Mouse (Mus musculus): ENCODE measurements around the gene Vmn1r55. TPM values are rescaled to one million over a fixed set of nuclear protein-coding genes. Genes with fewer than 3 reads are reported as not detected.

Vmn1r55 gene
- total and polyA plus RNA-seq, 3 experiments, result 0.01 TPM; not detected in 2

DNA sequence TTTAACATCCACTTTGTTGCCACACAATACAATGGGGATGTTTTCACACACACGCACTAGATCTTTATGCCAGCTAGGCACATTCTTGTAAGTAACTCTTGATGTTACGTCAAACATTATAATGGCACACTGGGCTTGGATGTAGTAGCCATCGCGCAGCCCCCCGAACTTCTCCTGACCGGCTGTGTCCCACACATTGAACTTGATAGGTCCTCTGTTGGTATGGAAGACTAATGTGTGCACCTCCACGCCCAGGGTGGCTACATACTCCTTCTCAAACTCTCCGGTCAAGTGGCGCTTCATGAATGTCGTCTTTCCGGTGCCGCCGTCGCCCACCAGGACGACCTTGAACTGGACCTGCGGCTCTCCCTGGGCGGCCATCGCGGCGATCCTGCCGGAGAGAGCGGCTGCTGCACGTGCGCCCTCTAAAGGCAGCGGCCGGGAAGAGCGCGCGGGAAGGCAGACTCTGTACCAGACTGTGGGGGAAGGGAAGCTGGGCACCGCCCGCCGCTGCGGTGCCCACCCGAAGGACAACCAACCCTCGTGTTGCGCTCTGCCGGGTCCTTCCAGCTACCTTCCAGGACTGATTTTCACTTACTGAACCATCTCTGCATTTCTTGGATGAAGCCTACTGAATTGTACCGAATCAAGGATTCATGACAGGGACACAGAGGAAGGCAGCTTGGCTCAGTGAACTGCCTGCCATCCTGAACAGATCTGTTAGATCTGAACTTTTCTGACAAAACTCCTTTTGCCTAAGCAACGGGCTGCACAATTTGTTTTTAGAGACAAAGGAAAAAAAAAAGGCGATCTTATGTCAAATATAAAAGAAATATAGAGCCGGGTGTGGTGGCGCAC lies 23.7 kb downstream of the Vmn1r55 start, which contains the start of gene Rasl2-9 (continued):
- TF ChIP-seq MAZ (IDR thresholded peaks at IDR 0.05; ENCODE audit: low read depth, low read length) (no peak), IRF4 (IDR thresholded peaks at IDR 0.05; ENCODE audit: low read depth, low read length) (peak; percentile 70; the same call in 1 of the 2 replicates), MAX (IDR thresholded peaks at IDR 0.05; ENCODE audit: low read length) (peak; percentile 48; the same call in 1 of the 2 replicates), HCFC1 (IDR thresholded peaks at IDR 0.05; ENCODE audit: low read depth, low read length) (peak; percentile 68), MXI1 (IDR thresholded peaks at IDR 0.05; ENCODE audit: low read depth, low read length) (0 out of 2 replicates have a peak, but pooled peaks have one; percentile 19), POLR2AphosphoS2 (IDR thresholded peaks at IDR 0.05; ENCODE audit: low read depth, low read length) (no peak), USF2 (conservative IDR thresholded peaks at IDR 0.05; ENCODE audit: low read depth, low read length) (no peak), NRF1 (IDR thresholded peaks at IDR 0.05; ENCODE audit: low read depth, low read length) (peak; percentile 59), JUND (conservative IDR thresholded peaks at IDR 0.05; ENCODE audit: low read depth, low read length) (no peak), ZNF384 (IDR thresholded peaks at IDR 0.05; ENCODE audit: low read depth, low read length) (no peak)

GRCm38 (mm10) chr7:5125078-5125477 lies 24.4 kb downstream of the Vmn1r55 start:
- in situ Hi-C loops (cut with MboI; ENCODE audit: low pct_ligation_motif_present, low pct_unique_long_range_greater_than_20kb, low sequenced_read_pairs), result loop anchor here (5.0 kb wide), 1 partner anchor 63 kb away; the partner anchor contains the start of gene U2af2
- Histone ChIP-seq H3K27me3 (replicated peaks) (no peaks in the 10 kb centered on the region), H3K4me3 (replicated peaks in 1 of 3; ENCODE audit: low read depth in 2 of 3, low read length in 2 of 3, poor library complexity in 1 of 3) (peak overlapping the region in 2 of 3 experiments; percentile 79 to 83), H3K27ac (ENCODE audit: insufficient read depth, low read depth) (no peak overlapping the region), H3K4me1 (ENCODE audit: control insufficient read depth in 1 of 2, insufficient read depth in 2 of 2) (peaks cover 3 to 4% of the 10 kb centered on the region in 2 experiments; a peak in 3 of 4 replicates), H3K9me3 (replicated peaks; ENCODE audit: low read length) (no peaks in the 10 kb centered on the region), H3K9ac (ENCODE audit: insufficient read depth, low read depth) (peak overlapping the region; percentile 72), H3K79me2 (replicated peaks; ENCODE audit: control insufficient read depth, extremely low read depth, insufficient read depth, poor library complexity, severe bottlenecking) (no peaks in the 10 kb centered on the region), H3K4me2 (ENCODE audit: insufficient read depth, low read depth, poor library complexity, severe bottlenecking) (peak overlapping the region; percentile 60; the same call in 1 of the 2 replicates), H3K36me3 (replicated peaks in 1 of 2; ENCODE audit: control insufficient read depth in 1 of 2, insufficient read depth in 1 of 2, low read length in 1 of 2) (no peaks in the 10 kb centered on the region)
- dilution Hi-C loops (cut with MboI; ENCODE audit: extremely low pct_ligation_motif_present, extremely low pct_unique_long_range_greater_than_20kb, low sequenced_read_pairs), result no loop called here
- no peak for DNase-seq (ENCODE audit: extremely low read depth)
- no peak for TF ChIP-seq POLR2AphosphoS2 (IDR thresholded peaks at IDR 0.05; ENCODE audit: low read depth, low read length)
- no peak for TF ChIP-seq GABPA (IDR thresholded peaks at IDR 0.05; ENCODE audit: insufficient replicate concordance, low read depth, low read length)
- no peak for TF ChIP-seq MAZ (IDR thresholded peaks at IDR 0.05; ENCODE audit: low read depth, low read length)
- TF ChIP-seq MEF2A (IDR thresholded peaks at IDR 0.05; ENCODE audit: borderline replicate concordance, low read depth, low read length), result peak; percentile 67; the same call in 1 of the 2 replicates
- TF ChIP-seq JUN (IDR thresholded peaks at IDR 0.05; ENCODE audit: insufficient read depth, low read depth, low read length), result no peak
- no peak for TF ChIP-seq RCOR1 (conservative IDR thresholded peaks at IDR 0.05; ENCODE audit: low read depth, low read length)

DNA sequence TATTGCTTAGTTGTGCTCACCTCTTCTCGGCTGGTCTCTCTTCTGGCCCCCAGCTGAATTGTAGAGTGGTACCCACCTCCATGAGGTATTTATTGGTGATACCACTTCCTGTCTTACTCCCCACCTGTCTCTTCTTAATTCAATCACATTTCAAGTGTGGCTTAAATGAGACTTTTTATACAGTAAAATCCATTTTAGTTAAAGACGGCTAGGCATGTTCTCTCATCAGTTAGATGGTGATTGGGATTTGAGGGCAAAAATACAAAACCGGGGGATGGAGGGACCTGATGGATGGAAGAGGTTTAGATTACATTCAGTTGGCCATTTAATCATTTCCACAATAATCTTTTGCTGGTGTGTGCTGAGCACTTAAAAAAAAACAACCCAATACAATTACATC lies 32.6 kb downstream of the Vmn1r55 start, which contains the start of gene Rfpl4:
TSS of gene Rfpl4 (minus strand) at position 101 of the 400 bp plus-strand sequence.
- no peaks in the 10 kb centered on the region for H3K27me3 ChIP-seq (replicated peaks)
- no peaks in the 10 kb centered on the region for H3K9me3 ChIP-seq (replicated peaks; ENCODE audit: low read length)
- H3K36me3 ChIP-seq (replicated peaks in 1 of 2; ENCODE audit: control insufficient read depth in 1 of 2, insufficient read depth in 1 of 2, low read length in 1 of 2), result no peaks in the 10 kb centered on the region
- H3K27ac ChIP-seq (ENCODE audit: insufficient read depth, low read depth), result no peak within 1 kb of the TSS
- TF ChIP-seq CTCF (conservative IDR thresholded peaks at IDR 0.05 in 1 of 2, IDR thresholded peaks at IDR 0.05 in 1 of 2; ENCODE audit: low read depth in 2 of 2, low read length in 2 of 2) (no peak), NRF1 (IDR thresholded peaks at IDR 0.05; ENCODE audit: low read depth, low read length) (no peak), JUND (conservative IDR thresholded peaks at IDR 0.05; ENCODE audit: low read depth, low read length) (no peak), MEF2A (IDR thresholded peaks at IDR 0.05; ENCODE audit: borderline replicate concordance, low read depth, low read length) (no peak), SIN3A (IDR thresholded peaks at IDR 0.05; ENCODE audit: low read length) (no peak), EP300 (IDR thresholded peaks at IDR 0.05; ENCODE audit: low read length) (no peak), MAZ (IDR thresholded peaks at IDR 0.05; ENCODE audit: low read depth, low read length) (no peak), ZC3H11A (IDR thresholded peaks at IDR 0.05; ENCODE audit: low read depth, low read length) (no peak), UBTF (IDR thresholded peaks at IDR 0.05; ENCODE audit: low read depth, low read length) (no peak), KAT2A (IDR thresholded peaks at IDR 0.05; ENCODE audit: insufficient replicate concordance, low read length) (no peak), MXI1 (IDR thresholded peaks at IDR 0.05; ENCODE audit: low read depth, low read length) (no peak), ZMIZ1 (IDR thresholded peaks at IDR 0.05; ENCODE audit: low read depth, low read length) (no peak), SMC3 (IDR thresholded peaks at IDR 0.05; ENCODE audit: low read depth, low read length) (no peak), HCFC1 (IDR thresholded peaks at IDR 0.05; ENCODE audit: low read depth, low read length) (no peak), RCOR1 (conservative IDR thresholded peaks at IDR 0.05; ENCODE audit: low read depth, low read length) (no peak)
- H3K4me3 ChIP-seq (replicated peaks in 1 of 3; ENCODE audit: low read depth in 2 of 3, low read length in 2 of 3, poor library complexity in 1 of 3), result no peak within 1 kb of the TSS
- no peak within 1 kb of the TSS for H3K9ac ChIP-seq (ENCODE audit: insufficient read depth, low read depth)
- H3K79me2 ChIP-seq (replicated peaks; ENCODE audit: control insufficient read depth, extremely low read depth, insufficient read depth, poor library complexity, severe bottlenecking), result no peaks in the 10 kb centered on the region
- dilution Hi-C loops (cut with MboI; ENCODE audit: extremely low pct_ligation_motif_present, extremely low pct_unique_long_range_greater_than_20kb, low sequenced_read_pairs) (no loop called here), in situ Hi-C loops (cut with MboI; ENCODE audit: low pct_ligation_motif_present, low pct_unique_long_range_greater_than_20kb, low sequenced_read_pairs) (no loop called here)
- H3K4me1 ChIP-seq (ENCODE audit: control insufficient read depth in 1 of 2, insufficient read depth in 2 of 2), result no peaks in the 10 kb centered on the region
- no peak for DNase-seq (ENCODE audit: extremely low read depth)
- H3K4me2 ChIP-seq (ENCODE audit: insufficient read depth, low read depth, poor library complexity, severe bottlenecking), result no peak within 1 kb of the TSS
